ENCODE assay signal across 1 mouse cellular context in the genomic region with DNA sequence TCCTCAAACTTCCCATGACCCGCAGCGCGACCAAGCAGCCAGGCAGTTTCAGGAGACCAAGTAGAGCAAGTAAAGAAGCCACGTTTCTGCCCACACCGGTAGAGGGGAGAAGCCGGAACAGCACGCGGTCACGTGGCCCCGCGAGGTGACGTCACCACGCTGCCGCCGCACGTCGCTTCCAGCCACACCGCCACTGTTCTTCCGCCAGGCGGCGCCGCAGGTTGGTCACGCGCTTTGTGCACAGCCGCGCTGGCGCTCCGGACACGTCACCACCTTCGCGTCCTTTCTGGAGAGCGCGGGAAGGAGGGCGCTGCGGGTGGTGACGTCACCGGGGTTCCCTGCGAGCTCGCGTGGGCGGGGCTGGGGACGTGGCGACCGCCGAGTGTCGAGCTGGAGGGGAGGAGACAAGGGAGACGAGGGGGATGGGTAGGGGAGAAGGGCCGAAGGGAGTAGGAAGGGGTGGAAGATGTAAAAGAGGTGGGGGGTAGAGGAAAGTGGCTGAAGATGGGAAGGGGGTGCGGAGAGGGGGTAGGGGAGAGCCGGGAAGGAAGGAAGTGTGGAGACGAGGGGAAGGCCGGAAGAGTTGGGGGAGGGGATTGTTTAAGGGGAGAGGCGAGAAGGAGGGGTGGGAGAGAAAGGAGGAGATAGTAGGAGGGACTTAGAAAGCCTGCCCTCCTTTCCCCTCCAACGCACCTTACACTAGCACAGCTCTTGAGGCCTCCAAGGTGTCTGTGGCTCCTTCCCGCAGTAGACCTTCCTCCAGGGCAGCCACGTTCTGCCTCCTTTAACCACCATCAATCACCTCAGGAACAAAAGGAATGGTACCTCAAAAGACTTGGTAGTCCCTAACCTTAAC.
TF ChIP-seq lines count a peak whose summit lies in the region.

No protein-coding gene starts in this region.

TF ChIP-seq in CH12.LX, 34 proteins besides CTCF, POLR2A, EP300 and RAD21:
- TF ChIP-seq UBTF (IDR thresholded peaks at IDR 0.05; ENCODE audit: low read depth, low read length), result no peak
- peak; percentile 98 for TF ChIP-seq USF1 (IDR thresholded peaks at IDR 0.05; ENCODE audit: low read depth, low read length)
- TF ChIP-seq IRF4 (IDR thresholded peaks at IDR 0.05; ENCODE audit: low read depth, low read length), result peak; percentile 82; the same call in 1 of the 2 replicates
- TF ChIP-seq KAT2A (IDR thresholded peaks at IDR 0.05; ENCODE audit: insufficient replicate concordance, low read length), result 0 out of 2 replicates have a peak, but pooled peaks have one; percentile 80
- no peak for TF ChIP-seq CHD1 (IDR thresholded peaks at IDR 0.05; ENCODE audit: low read depth, low read length)
- peak; percentile 95 for TF ChIP-seq CHD2 (IDR thresholded peaks at IDR 0.05; ENCODE audit: low read length)
- peak; percentile 94 for TF ChIP-seq MXI1 (IDR thresholded peaks at IDR 0.05; ENCODE audit: low read depth, low read length)
- no peak for TF ChIP-seq MAFK (IDR thresholded peaks at IDR 0.05; ENCODE audit: insufficient replicate concordance, low read length)
- peak; percentile 99 for TF ChIP-seq MAX (IDR thresholded peaks at IDR 0.05; ENCODE audit: low read length)
- peak; percentile 96 for TF ChIP-seq ZMIZ1 (IDR thresholded peaks at IDR 0.05; ENCODE audit: low read depth, low read length)
- TF ChIP-seq PAX5 (IDR thresholded peaks at IDR 0.05; ENCODE audit: low read length), result no peak
- TF ChIP-seq E2F4 (IDR thresholded peaks at IDR 0.05; ENCODE audit: insufficient replicate concordance, low read depth, low read length), result peak; percentile 83; the same call in 1 of the 2 replicates
- peak; percentile 25; the same call in 1 of the 2 replicates for TF ChIP-seq GABPA (IDR thresholded peaks at IDR 0.05; ENCODE audit: insufficient replicate concordance, low read depth, low read length)
- TF ChIP-seq POLR2AphosphoS2 (IDR thresholded peaks at IDR 0.05; ENCODE audit: low read depth, low read length), result peak; percentile 71; the same call in 1 of the 2 replicates
- TF ChIP-seq JUND (conservative IDR thresholded peaks at IDR 0.05; ENCODE audit: low read depth, low read length), result peak; percentile 74; the same call in 1 of the 2 replicates
- peak; percentile 96 for TF ChIP-seq TBP (conservative IDR thresholded peaks at IDR 0.05; ENCODE audit: low read depth, low read length)
- TF ChIP-seq USF2 (conservative IDR thresholded peaks at IDR 0.05; ENCODE audit: low read depth, low read length), result peak; percentile 94
- TF ChIP-seq NELFE (IDR thresholded peaks at IDR 0.05; ENCODE audit: low read depth, low read length), result peak; percentile 98
- TF ChIP-seq MEF2A (IDR thresholded peaks at IDR 0.05; ENCODE audit: borderline replicate concordance, low read depth, low read length), result peak; percentile 83; the same call in 1 of the 2 replicates
- TF ChIP-seq SMC3 (IDR thresholded peaks at IDR 0.05; ENCODE audit: low read depth, low read length), result peak; percentile 88
- TF ChIP-seq SIN3A (IDR thresholded peaks at IDR 0.05; ENCODE audit: low read length), result 0 out of 2 replicates have a peak, but pooled peaks have one; percentile 39
- peak; percentile 99 for TF ChIP-seq MYC (IDR thresholded peaks at IDR 0.05; ENCODE audit: low read depth, low read length)
- TF ChIP-seq ZC3H11A (IDR thresholded peaks at IDR 0.05; ENCODE audit: low read depth, low read length), result no peak
- peak; percentile 98 for TF ChIP-seq BHLHE40 (IDR thresholded peaks at IDR 0.05; ENCODE audit: low read depth, low read length)
- no peak for TF ChIP-seq ZKSCAN1 (IDR thresholded peaks at IDR 0.05; ENCODE audit: borderline replicate concordance, low read depth, low read length)
- peak; percentile 96 for TF ChIP-seq MAZ (IDR thresholded peaks at IDR 0.05; ENCODE audit: low read depth, low read length)
- TF ChIP-seq HCFC1 (IDR thresholded peaks at IDR 0.05; ENCODE audit: low read depth, low read length), result peak; percentile 79
- peak; percentile 91 for TF ChIP-seq ELF1 (IDR thresholded peaks at IDR 0.05; ENCODE audit: low read depth, low read length)
- peak; percentile 11; the same call in 1 of the 2 replicates for TF ChIP-seq RCOR1 (conservative IDR thresholded peaks at IDR 0.05; ENCODE audit: low read depth, low read length)
- TF ChIP-seq NRF1 (IDR thresholded peaks at IDR 0.05; ENCODE audit: low read depth, low read length), result peak; percentile 82
- TF ChIP-seq ZNF384 (IDR thresholded peaks at IDR 0.05; ENCODE audit: low read depth, low read length), result no peak
- peak; percentile 92 for TF ChIP-seq TCF12 (IDR thresholded peaks at IDR 0.05; ENCODE audit: low read depth, low read length)
- peak; percentile 74; the same call in 1 of the 2 replicates for TF ChIP-seq JUN (IDR thresholded peaks at IDR 0.05; ENCODE audit: insufficient read depth, low read depth, low read length)
- peak; percentile 97 for TF ChIP-seq ETS1 (conservative IDR thresholded peaks at IDR 0.05; ENCODE audit: low read depth, low read length)
